Mouse (Mus musculus): ENCODE measurements at regions not wholly inside any gene's neighbourhood (a gene's known extent, or its start where the extent isn't known, plus 50 kb on each side); places are given as distances from the start of the nearest gene placed in this dataset.
A peak's percentile ranks its signal among the peaks of the same experiment; 100 is the strongest.

GRCm38 (mm10) chr4:30408525-30408924, 1555.4 kb upstream of the Map3k7 start:
- DNase-seq (ENCODE audit: low spot score in 2 of 2): no peak

- no peak for DNase-seq (ENCODE audit: low spot score in 2 of 2)
These were observed 1516.3 kb upstream of the Map3k7 start for GRCm38 (mm10) chr4:30447644-30448043.

GRCm38 (mm10) chr4:30450395-30450794, 1513.5 kb upstream of the Map3k7 start:
- DNase-seq (ENCODE audit: low spot score in 2 of 2): no peak

GRCm38 (mm10) chr4:30467336-30467933, 1496.5 kb upstream of the Map3k7 start:
- DNase-seq (ENCODE audit: low spot score in 2 of 2): no peak

GRCm38 (mm10) chr4:30476621-30477020, 1487.3 kb upstream of the Map3k7 start:
- peak in 1 of 2 experiments; percentile 2 for DNase-seq (ENCODE audit: low spot score in 2 of 2)

- no peak for DNase-seq (ENCODE audit: low spot score in 2 of 2)
These were observed 1463.7 kb upstream of the Map3k7 start for GRCm38 (mm10) chr4:30500067-30500670.
